Mouse (Mus musculus) neutrophil, adult 5-6 weeks (primary cell): Measurements from ENCODE around the gene Xcl1. TPM values are rescaled to one million over a fixed set of nuclear protein-coding genes. Genes with fewer than 3 reads are reported as not detected.
"Not testable (repeated sequence)": the region's sequence is repeated elsewhere in the genome, so short reads cannot be mapped to it uniquely, and the experiment has no call there.

ENCODE experiments used
- ATAC-seq: fragments of 151-379, 151-347 bp; 2 replicates; pipeline ENCODE4 v1.8.0; 2017; ENCODE audit warnings: mild to moderate bottlenecking, moderate TSS enrichment; ENCODE audit not compliant: insufficient number of reproducible peaks, poor library complexity, low FRiP score, severe bottlenecking; ENCODE audit errors: extremely low read depth
- total RNA-seq: library from RNA; stranded (forward); fragments of 200-1000 nt; gene quantifications from 2 replicates; pipeline ENCODE4 v1.2.3, GENCODE M21; 2017

Gene Xcl1
- 5.9 TPM in 1 of 2 replicates, not detected in the other for total RNA-seq

DNA sequence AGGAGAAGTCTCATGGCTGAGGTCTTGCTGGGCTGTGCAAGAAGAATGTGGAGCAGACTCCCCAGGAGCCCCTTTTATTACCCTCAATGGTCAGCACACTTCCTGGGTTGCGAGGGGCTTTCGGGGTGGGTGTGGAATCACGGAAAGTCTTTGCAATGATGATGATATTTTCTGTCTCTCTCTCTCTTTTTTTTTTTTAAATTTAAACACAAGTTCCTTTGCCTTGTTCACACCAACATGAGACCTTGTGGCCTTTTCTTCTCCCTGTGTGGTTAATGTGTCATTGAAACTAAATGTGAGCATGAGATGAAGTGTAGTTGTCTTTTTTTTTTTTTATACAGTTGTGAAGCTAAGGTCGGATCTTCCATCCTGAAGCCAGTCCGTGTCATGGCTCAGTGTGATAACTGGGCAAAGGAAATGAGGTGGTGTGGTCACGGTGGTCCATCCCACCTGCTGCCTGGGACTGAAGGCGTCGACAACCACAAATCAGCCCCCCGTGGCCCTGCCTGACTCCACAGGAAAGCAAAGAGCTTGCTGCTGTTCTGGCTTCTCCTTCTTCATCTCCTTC lies at the start of gene Xcl1:
Gene Xcl1, minus strand, starts transcription at position 51 of the 568 bp plus-strand sequence.
- no peak for ATAC-seq

DNA sequence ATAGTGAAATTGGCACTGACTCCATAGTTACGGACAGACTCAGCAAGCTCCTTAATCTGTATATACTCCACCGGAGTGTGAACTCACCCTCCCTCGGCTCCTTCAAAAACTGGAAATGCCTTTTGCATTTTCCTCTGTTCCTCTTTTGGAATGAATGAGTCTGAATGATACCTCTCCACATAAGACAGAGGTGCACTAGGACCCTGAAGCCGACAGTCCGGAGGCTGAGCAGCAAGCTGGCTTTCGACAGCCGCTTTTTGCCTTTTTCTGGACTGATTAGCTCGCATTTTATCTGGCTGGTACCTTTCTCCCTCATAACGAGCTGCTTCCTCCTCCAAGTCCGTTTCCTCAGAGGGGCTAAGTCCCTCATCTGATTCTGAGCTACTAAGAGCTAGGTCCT lies 49.4 kb upstream of the Xcl1 start:
- not testable (repeated sequence) for ATAC-seq

DNA sequence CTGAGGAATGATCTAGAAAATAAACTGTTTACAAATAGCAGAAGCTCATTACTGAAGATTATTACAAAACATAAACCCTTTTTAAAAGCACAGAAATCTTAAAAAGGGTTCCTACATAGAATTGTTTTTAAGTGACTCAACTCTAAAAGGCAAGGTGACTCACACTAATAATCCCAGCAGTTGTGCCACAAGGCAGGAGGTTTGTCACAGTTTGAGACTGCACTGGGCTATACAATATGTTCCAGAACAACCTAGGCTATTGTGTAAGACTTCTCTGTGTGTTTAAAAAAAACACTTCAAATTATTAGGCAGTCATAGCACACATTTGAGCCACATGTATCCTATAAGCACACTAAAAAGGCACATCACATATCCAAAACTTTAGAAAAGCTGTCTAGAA lies 42.0 kb upstream of the Xcl1 start:
- ATAC-seq, result no peak

DNA sequence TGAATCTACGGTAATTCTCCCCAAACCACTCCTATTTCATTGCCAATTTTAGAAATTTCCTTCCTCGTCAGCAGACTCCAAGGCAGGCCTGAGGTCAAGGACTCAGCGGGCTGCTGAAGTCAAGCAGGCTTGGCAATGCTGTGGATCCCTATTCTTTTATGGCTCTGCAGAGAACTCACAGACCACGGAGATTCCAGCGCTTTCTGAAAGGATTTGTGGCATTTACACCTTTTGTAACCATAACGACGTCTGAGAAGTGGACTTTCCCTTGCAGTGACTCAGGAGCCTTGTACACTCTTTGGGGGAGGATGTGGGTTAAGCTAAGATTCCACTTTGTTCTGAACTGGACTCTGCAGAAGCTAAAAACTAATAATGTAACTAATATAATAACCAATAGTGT lies 40.4 kb upstream of the Xcl1 start:
- ATAC-seq, result no peak

DNA sequence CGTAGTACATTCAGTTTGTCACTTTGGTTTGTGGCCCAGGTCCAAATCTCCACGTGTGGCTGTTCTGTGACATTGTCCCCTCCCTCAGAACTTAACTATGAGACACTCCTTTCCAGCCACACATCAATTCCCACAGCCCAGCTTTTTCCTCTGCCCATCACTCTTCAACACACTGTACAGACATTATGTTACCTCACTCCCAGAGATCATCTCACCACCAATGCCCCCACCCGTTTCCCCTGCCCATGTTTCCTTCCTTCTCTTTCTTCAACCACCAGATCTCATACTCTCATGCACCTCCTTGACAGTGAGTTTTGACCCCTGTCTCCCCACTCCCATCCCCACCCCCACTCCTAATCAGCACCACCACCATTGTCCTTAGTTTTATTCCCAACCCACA lies 39.9 kb upstream of the Xcl1 start:
- no peak for ATAC-seq

DNA sequence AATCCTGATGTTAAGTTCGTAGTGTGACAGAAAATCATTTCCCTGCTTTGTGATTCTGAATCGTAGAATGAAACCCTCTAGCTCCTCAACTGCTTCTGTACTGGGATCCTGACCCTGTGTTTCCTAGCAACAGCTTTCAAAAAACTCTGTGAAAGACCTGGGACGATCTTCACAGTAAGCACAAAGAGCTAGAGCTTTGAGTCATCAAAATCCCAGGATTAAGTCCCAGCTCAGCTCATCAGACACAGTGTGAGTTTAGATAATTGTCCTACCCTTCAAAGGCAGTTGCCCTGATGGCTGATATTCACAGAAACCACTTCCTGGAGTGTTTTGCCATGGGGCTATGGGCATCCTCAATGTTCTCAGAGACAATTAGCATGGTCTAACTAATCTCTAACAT lies 38.5 kb upstream of the Xcl1 start:
- ATAC-seq, result no peak

DNA sequence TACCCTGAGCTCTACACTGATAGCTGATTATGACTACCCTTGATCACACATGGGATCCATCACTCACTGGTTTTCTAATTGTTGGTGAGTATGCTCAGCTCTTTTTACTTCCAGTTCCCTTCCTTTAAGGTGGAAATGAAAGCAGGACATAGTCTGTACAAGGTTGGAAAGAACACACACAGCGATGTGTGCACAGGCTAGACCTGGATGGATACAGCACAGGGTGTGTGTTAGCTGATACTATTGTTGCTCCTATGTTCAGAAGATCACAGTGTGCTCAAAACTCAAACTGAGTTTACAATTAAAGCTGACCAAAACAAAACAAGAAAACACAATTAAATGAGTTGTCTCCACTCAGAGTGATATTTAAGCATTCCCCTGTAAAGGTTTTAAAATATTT lies 38.0 kb upstream of the Xcl1 start:
- ATAC-seq, result no peak

DNA sequence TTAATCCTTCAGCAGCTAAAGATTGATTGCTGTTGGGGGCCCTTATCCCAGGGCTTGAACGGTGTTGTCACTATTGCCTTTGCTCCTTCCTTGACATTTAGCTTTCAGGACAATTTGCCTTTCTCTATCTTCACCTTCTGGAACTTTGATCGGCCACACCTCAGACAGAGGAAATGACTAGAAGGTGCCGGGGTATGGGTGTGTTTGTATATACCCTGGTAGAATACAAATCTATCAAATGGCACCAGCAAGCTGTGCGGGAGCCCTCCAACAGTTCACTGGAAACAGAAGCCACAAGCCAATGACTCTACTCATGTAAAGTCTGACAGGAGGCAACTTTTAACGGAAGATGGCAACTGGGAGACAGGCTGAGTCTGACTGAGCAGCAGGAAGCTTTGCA lies 37.4 kb upstream of the Xcl1 start:
- ATAC-seq, result no peak

DNA sequence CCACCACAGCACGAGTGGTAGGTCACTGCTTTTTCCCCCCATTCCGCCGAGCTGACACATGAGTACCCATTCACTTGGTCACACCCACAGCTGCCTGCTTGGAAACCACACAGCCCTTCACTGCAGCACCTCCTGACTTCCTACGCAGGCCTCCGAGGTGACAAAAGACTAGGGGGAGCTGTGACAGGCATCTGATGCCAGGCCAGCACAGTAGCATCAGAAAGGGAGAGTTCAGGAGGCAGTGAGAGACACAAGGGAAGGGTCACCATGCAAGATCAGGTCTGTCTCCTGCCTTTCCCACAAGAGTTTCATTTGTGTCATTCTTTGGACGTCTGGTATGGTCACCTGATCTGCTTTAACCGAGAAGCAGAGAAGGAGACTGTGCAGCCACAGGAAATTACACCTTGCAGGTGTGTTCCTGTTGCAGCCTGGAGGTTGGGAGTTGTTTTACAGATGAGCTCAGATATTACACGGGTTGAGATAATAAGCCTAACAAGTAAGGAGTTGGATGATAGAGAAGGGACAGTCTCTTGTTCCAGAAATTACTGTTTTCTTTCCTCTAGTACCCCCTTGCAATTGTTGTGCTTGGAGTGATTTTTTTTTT lies 30.9 kb upstream of the Xcl1 start:
- peak; percentile 50; the same call in 1 of the 2 replicates for ATAC-seq

DNA sequence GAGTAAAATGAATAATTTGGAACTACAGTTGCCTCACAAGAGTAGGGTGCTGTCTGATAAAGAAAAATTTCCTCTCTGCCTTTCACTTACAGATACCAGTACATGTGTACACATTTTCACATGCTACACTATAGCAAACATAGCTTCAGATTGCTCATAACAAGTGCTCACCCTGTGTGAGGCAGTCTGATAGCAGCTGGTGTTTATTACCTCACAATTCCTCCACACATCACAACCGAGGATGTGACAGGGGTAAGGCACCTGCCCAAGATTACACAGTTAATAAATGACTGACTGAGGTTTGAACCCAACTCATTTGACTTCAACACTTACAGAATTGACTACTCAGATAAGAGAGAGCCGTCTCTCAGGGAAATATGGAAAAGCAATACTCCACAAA lies 25.3 kb upstream of the Xcl1 start:
- ATAC-seq, result no peak

DNA sequence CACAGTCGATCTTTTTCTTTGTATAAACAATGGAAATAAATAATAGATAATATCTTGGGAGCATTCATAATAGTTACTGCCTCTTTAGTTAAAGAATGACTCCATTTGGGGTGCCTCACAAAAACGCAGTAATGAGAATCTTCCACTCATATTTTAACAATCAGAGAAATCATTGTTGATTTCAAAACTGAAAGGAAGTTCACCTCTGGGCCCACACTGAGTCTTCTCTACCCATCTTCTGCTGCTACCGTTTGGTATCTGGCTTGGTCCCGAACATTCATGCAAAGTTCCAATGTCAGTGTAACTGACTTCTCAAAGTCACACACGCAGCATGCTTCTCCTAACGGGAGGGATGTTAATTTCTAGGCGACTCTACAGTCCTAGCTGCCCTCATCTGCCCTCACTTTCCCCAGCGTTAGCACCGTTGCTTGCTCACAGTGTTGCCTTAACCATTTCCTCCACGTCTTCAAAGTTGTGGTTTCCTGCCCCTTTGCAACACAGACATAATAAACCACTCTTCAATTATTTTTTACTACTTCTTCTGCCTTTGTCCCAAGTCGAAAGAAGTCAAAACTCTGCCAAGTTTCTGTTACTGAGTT lies 24.6 kb upstream of the Xcl1 start:
- ATAC-seq, result peak; percentile 54; the same call in 1 of the 2 replicates

DNA sequence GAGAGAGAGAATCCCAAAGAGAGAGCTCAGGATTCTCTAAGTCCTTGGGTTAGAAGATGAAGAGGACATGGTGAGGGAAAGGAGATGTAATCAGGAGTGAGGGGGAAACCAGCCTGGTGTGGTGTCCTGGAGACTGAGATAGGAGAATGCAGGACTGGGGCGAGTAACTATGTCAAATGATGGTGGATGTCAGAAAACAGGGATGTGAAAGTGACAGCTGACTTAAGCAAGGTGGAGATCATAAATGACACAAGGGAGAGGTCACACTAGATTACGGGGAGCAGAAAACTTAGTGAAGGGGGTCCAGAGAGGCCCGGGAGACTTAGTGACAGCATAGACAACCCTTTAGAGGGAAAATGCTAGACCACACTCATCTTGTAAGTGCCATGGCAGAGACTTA lies 23.8 kb upstream of the Xcl1 start:
- no peak for ATAC-seq

DNA sequence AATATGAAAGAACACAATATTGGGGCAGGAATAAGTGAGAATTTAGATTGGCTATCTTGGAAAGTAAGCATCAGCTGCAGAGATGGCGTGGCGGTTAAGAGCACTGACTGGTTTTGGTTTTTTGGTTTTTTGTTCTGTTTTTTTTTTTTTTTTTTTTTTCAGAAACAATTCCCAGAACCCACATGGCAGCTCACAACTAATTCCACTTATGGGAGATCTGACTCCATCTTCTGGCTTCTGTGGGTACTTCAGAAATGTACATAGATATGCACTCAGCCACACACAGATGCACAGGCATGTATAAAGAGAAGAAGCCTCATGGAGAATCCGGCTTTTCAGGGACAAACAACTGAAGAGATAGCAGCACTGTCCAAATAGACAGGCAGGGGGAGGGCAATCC lies 22.6 kb upstream of the Xcl1 start:
- ATAC-seq, result no peak

DNA sequence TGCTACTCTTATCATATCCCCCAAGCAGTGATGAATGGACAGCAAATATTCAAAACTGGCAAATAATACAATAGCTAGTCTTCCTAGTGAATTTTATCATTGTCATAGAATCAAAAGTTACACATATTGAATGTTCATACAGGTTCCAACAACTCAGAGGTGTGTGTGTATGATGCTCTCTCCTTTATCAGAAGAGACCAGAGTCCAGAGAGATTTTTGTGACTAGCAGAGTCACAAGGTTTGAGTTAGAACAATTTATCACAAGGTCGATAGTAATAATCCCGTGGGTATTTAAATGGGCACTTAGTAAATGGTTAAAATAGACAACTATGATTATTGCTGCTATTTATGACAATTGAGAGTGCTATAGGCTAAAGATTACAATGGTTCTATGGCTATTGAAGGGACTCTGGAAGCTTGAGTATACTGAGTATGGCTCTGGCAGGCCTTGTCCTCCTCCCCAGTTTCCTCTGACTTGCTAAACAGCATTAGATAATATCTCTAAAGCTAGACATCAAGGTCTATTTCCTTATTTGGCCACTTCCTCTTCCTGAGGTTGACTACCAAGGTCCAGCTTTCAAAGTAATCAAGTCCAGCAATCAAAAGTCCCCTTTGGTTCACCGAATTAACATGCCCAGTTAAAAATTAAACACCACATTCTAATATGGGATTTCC lies 21.5 kb upstream of the Xcl1 start:
- ATAC-seq, result no peak

DNA sequence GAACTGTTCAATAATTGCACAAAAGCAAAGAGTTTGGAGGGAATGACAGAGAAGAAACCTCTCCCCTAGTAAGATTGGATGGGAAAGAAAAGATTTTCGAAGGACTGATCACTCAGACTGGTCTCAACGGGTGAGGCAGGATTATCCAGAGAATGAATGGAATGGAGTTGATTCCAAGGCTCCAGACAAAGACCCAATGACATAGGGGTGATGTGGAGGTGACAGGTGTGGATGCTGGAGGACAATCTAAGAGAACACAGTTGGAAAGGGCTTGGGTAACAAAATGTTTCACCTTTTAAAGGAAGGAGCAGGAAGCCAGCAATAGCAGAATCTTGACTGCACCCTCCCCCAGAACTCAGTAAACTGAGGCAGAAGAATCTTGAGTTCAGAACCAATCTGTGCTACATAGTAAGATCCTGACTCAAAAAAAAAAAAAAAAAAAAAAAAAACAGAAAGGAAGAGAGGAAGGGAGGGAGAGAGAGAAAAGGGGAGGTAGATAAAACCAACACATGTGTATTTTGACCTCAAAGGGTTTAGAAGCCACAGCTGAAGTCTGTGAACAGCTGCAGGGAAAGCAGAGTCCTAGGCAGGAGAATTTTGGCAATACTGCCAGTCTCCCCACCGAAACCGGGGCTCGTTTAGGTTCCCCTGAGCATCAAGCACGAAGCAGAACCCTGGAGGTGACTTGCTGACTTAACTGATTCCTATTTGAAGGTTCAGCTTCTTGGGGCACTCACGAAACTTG lies 20.3 kb upstream of the Xcl1 start:
- ATAC-seq, result no peak

DNA sequence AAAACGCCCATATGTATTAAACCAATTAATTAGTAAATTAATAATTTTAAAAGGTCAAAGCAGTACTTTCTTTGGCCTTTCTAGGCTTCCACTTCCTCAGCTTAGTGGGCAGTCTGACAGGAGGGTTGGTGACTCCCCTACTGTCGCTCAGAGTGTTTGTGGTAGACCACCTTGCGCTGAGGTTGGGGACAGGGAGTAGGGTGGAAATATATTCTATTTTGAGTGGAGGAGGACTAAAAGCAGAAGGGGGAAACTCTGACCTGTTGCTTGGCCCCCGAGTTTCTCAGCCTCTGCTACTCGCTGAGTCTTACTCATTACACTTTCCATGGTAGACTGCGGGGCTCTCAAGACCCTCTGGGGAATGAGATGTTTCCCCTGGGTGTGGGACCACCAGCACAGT lies 18.2 kb upstream of the Xcl1 start:
- no peak for ATAC-seq

DNA sequence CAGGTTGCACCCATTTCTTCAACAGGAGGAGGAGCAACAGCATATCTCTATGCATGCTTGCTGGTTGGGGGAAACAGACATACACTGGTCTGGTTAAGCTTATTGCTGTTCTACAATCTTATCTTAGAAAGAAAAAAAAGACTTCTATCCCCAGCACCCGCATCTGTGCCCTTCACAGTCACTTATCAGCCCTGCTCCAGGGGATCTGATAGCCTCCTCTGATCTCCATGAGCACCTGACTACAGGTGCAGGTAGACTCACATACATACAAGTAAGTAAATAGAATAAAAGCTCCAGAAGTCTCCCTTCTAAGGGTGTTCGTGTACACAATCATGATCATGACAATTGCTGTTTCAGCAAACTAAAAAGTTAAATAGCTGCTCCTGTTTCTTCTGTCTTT lies 733 bp upstream of the Xcl1 start:
- no peak for ATAC-seq

DNA sequence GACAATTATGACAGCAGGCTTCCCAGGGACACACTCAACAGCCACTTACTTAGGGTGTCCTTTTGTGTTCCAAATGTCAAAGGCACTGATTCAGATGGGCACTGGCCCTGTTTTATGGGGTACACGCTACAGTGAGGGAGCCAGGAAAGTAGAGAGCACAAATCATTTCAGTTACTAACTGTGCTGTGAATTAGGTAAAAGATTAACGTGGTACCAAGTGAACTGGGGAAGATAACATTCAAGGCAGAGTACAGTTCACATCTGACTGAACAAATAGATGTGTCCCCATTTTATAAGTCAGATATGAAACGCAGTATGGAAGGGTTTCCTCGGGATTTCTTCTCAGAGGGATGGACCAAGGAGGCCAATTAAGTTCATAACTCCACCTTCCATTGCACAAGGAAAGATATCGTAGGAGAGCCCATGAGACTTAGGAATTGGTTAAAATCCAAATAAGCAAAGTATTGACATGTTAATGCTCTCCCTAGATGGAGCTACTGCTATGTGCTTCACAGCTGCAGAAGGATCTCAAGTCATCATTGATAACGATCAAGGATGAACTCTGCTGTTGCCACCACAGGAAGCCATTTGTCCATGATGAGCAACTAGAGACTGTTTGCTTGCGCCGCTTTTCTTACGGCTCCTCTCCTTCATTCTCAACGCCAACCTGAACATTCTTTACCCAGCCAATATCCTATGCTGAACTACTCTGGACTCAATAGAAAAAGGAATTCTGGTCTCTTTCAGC lies 1.7 kb downstream of the Xcl1 start:
- ATAC-seq, result no peak

DNA sequence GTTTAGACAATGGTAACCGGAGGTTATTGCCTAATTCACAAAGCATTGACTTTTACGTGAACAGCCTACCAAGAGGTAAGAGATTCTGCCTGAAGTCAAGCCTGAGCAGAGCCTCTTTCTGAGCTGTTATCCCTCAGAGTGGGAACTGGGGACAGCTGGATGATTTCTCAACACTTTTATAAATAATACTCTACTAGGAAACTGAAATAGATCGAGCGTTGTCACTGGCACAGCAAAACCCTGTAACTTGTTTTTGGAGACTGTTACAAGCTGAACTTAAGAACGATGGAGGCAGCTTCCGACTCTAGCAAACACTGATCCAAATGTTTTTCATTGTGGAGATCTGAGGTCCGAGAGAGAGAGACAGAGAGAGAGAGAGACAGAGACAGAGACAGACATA lies 4.2 kb downstream of the Xcl1 start:
- no peak for ATAC-seq
